In the genomic region with DNA sequence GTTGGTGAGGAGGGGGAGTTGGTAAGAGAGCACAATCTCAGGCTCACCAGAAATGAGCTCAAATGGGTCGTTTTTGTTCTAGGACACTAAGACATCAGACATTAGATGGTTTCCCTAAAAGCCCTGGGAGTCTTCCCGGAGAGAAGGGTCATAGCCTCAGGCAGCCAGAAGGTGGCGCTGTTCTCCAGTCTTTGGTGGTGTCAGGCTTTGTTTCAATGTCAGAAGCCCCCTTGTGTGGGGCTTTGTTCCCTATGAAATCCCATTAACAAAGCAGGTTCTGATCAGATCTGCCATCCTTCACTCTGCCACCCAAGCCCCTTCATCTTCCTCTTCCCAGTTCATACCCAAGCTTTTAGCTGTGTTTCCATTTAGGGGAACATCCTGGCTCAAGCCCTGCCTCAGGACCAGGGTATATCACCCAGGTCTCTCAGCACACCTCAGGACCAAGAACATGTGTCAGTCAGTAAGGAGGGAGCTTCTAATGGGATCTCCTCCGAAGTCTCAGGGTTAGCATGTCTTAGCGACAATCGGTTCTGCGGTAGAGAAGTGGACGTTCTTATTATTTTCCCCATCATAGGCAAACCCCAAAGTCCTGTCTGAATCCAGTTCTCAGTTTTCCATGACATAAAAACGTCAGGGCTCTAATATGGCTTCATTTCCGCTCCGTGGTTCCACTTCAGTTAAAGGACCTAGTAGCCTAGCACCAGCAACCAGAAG, we compare ENCODE assay signal across 8 mouse cellular contexts. TPM values are rescaled to one million over a fixed set of nuclear protein-coding genes. Genes with fewer than 3 reads are reported as not detected.
DNase-seq lines count a peak whose midpoint lies in the region; ATAC-seq and TF ChIP-seq lines count a peak whose summit lies in the region.

No protein-coding gene starts in this region.

- ATAC-seq in kidney, embryonic 16.5 days (ENCODE audit: low FRiP score, low TSS enrichment): peak; percentile 47; the same call in 1 of the 2 replicates
- peak; percentile 60 for ATAC-seq in neural tube, embryonic 12.5 days (ENCODE audit: low FRiP score, low read depth)

- H3K9ac ChIP-seq in kidney, embryonic 16.5 days (replicated peaks; ENCODE audit: low read length): no peak overlapping the region
- no peak overlapping the region for H3K9ac ChIP-seq in liver, adult 2 months (ENCODE audit: low read depth, low read length)
- H3K9ac ChIP-seq in neural tube, embryonic 12.5 days: peak overlapping the region; percentile 41; the same call in 1 of the 2 replicates

- H3K36me3 ChIP-seq in kidney, embryonic 16.5 days (ENCODE audit: insufficient read depth, low read length): no peaks in the 10 kb centered on the region
- no peaks in the 10 kb centered on the region for H3K36me3 ChIP-seq in liver, adult 2 months (ENCODE audit: control insufficient read depth, insufficient read depth, low read length)
- H3K36me3 ChIP-seq in neural tube, embryonic 12.5 days: no peaks in the 10 kb centered on the region

- no peak for TF ChIP-seq POLR2A in liver, adult 2 months (IDR thresholded peaks at IDR 0.05; ENCODE audit: extremely low read depth, insufficient read depth, low read length)

- intact Hi-C loops in gastrocnemius, adult 2 months (cut with DNase I): loop anchor here (1.0 kb wide), 2 partner anchors 116 to 230 kb away; a partner anchor contains a TSS

- no peaks in the 10 kb centered on the region for H3K79me2 ChIP-seq in liver, adult 2 months (ENCODE audit: control insufficient read depth, insufficient read depth, low read length)

- 43% methylated on average over 11 of the region's 11 CpGs for WGBS in kidney, embryonic 16.5 days
- 50% methylated on average over 11 of the region's 11 CpGs for WGBS in liver, adult 2 months
- 45% methylated on average over 11 of the region's 11 CpGs for WGBS in neural tube, embryonic 12.5 days

- no peak overlapping the region for H3K4me2 ChIP-seq in kidney, embryonic 16.5 days (replicated peaks; ENCODE audit: low read depth, low read length)
- H3K4me2 ChIP-seq in neural tube, embryonic 12.5 days (replicated peaks): no peak overlapping the region

- no peak overlapping the region for H3K27ac ChIP-seq in gastrocnemius, adult 2 months
- H3K27ac ChIP-seq in kidney, embryonic 16.5 days (ENCODE audit: low read length): no peak overlapping the region
- H3K27ac ChIP-seq in liver, adult 2 months (replicated peaks; ENCODE audit: insufficient read depth, low read depth, low read length): no peak overlapping the region
- no peak overlapping the region; the same call in 1 of the 2 replicates for H3K27ac ChIP-seq in neural tube, embryonic 12.5 days

- H3K4me3 ChIP-seq in gastrocnemius, adult 2 months: no peak overlapping the region
- H3K4me3 ChIP-seq in kidney, embryonic 16.5 days (ENCODE audit: low read length): no peak overlapping the region
- no peak overlapping the region for H3K4me3 ChIP-seq in liver, adult 2 months (ENCODE audit: insufficient read depth, low read depth, low read length)
- no peak overlapping the region for H3K4me3 ChIP-seq in neural tube, embryonic 12.5 days

- no peaks in the 10 kb centered on the region for H3K9me3 ChIP-seq in kidney, embryonic 16.5 days (ENCODE audit: low read length)
- H3K9me3 ChIP-seq in neural tube, embryonic 12.5 days: no peaks in the 10 kb centered on the region

- H3K27me3 ChIP-seq in kidney, embryonic 16.5 days (ENCODE audit: insufficient read depth, low read length): no peaks in the 10 kb centered on the region
- no peaks in the 10 kb centered on the region for H3K27me3 ChIP-seq in liver, adult 2 months (ENCODE audit: control insufficient read depth, insufficient read depth, low read length)
- no peaks in the 10 kb centered on the region for H3K27me3 ChIP-seq in neural tube, embryonic 12.5 days (replicated peaks)

- peak; percentile 95 for TF ChIP-seq CTCF in gastrocnemius, adult 2 months (IDR thresholded peaks at IDR 0.05)
- peak; percentile 86 for TF ChIP-seq CTCF in liver, adult 2 months (IDR thresholded peaks at IDR 0.05; ENCODE audit: low read depth, low read length)

- DNase-seq in spleen, adult 18-20 months: peak; percentile 35 to 55
- no peak for DNase-seq in spleen, adult 12 weeks (ENCODE audit: low spot score)
- peak; percentile 84 to 85 for DNase-seq in cerebellum, postnatal 4 days (ENCODE audit: low spot score in 2 of 2)
- DNase-seq in gastrocnemius, adult 2 months: peak; percentile 73
- DNase-seq in liver, adult 2 months (ENCODE audit: extremely low read depth, low read depth, low spot score): peak; percentile 22
- peak; percentile 88 for DNase-seq in testis, postnatal 10 days (ENCODE audit: low spot score)

- no peaks in the 10 kb centered on the region for H3K4me1 ChIP-seq in kidney, embryonic 16.5 days (ENCODE audit: insufficient read depth, low read length)
- H3K4me1 ChIP-seq in liver, adult 2 months (ENCODE audit: control insufficient read depth, insufficient read depth, low read length): no peaks in the 10 kb centered on the region
- H3K4me1 ChIP-seq in neural tube, embryonic 12.5 days: peaks cover 36% of the 10 kb centered on the region

RNA-seq across cellular contexts. Expression of a gene that starts 5.6 kb away (rescaled TPM):
- total RNA-seq in gastrocnemius, adult 2 months (2021): not detected
- not detected in 2 replicates for polyA plus RNA-seq in kidney, embryonic 16.5 days (2015; fragmentation: Nextera tagmentation; extraction: Ambion mirVana)
- total RNA-seq in liver, adult 2 months (2014; rRNA removed): not detected in 2 replicates
- not detected in 2 replicates for polyA plus RNA-seq in liver, adult 2 months (2012; rRNA removed)
- 0.60 TPM in 1 of 2 replicates, not detected in the other for polyA plus RNA-seq in neural tube, embryonic 12.5 days (2016; fragmentation: Nextera tagmentation; extraction: Ambion mirVana)

RNA-seq across cellular contexts. Expression of a gene that starts 25.7 kb away (rescaled TPM):
- 10 to 100 TPM; 13.5 TPM for total RNA-seq in gastrocnemius, adult 2 months (2021)
- 82.5 and 83.7 TPM in 2 replicates for polyA plus RNA-seq in kidney, embryonic 16.5 days (2015; fragmentation: Nextera tagmentation; extraction: Ambion mirVana)
- 3.3 and 3.8 TPM in 2 replicates for total RNA-seq in liver, adult 2 months (2014; rRNA removed)
- 28.5 and 31.9 TPM in 2 replicates for polyA plus RNA-seq in liver, adult 2 months (2012; rRNA removed)
- polyA plus RNA-seq in neural tube, embryonic 12.5 days (2016; fragmentation: Nextera tagmentation; extraction: Ambion mirVana): 76.8 and 79.0 TPM in 2 replicates
